Mouse (Mus musculus) T-helper 1 cell (primary cell): Measurements from ENCODE around the gene Rpgrip1.
"Not testable (repeated sequence)": the region's sequence is repeated elsewhere in the genome, so short reads cannot be mapped to it uniquely, and the experiment has no call there.

Source experiments
- in situ Hi-C: fragments of 300-600 bp; cut with MboI, MseI; formaldehyde crosslinking; loops from one replicate; pipeline ENCODE4 v1.15.1; 2025; ENCODE audit warnings: high pct_unique_total_duplicates

Gene Rpgrip1

DNA sequence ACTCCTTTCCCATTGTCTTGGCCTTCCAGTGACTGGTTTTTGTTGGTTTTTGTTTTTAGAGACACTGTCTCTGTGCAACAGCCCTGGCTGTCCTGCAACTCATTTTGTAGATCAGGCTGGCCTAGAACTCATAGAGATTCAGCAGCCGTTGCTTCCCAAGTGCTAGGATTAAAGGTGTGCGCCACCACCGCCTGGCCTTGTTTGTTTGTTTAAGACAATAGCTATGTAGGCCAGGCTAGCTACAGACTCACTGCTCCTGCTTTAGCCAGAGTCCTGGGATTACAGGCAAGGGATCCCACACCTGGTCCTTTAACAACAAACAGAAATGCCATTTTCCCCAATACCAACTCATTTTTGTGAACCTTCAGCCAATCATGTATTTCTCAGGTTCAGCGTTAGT lies at the start of gene Rpgrip1:
Gene Rpgrip1 (plus strand): TSS at position 359 of the 400 bp plus-strand sequence.
- in situ Hi-C loops: no loop called here

DNA sequence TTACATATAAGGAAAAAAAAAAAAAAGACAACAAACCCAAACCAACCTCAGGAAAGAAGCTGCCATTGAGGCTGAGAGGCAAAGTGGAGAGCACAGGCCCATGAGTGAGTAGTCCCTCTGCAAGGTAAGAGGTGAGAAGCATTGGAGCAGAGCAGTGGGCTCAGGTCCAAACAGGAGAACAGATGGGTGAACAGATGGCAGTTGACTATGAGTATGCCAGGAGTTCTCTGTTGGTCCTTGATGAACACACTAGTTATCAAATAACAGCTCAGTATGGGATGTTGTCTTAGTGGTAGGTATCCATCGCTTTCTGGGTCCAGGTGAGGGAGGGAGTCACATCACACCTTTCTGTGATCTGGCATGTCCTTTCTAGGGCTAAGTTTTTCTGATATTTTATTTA lies 49.7 kb upstream of the Rpgrip1 start:
- in situ Hi-C loops: no loop called here

DNA sequence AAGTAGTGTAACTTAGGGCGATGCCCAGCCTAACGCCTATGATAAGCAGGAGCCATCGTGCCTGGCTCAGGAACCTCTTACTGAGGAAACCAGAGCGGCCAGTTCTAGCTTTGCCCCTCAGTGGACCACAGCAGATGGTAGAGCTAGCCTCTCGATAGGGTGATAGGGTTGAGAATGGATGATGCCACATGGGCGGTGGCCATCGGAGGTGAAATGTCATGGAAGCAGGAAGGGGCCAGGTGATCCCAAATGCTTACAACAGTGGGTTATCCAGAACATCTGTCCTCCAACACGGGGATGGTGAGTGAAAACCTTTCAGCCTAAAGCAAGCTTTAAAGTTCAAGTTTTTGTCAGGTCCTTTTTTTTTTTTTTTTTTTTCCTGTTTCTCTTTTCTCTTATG lies 48.7 kb upstream of the Rpgrip1 start:
- in situ Hi-C loops: no loop called here

DNA sequence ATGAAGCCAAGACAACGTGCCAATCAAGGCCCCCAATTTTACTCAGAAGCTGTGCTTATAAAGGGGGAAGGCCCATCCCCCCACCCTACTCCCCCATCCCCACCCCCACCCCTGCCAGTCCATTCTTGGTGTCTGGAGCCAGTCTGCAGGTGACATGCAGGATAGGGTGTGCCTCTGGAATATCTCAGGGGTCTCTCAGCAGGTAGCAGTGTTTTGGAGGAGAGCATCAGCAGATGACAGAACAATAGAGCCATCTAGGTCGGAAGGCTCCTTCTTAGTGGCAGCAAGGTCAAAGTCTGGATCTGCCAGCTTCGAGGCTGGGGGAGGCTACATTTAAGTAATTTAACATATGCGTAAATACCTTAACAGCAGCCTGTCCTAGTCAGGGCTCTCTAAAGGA lies 44.4 kb upstream of the Rpgrip1 start:
- in situ Hi-C loops: no loop called here

DNA sequence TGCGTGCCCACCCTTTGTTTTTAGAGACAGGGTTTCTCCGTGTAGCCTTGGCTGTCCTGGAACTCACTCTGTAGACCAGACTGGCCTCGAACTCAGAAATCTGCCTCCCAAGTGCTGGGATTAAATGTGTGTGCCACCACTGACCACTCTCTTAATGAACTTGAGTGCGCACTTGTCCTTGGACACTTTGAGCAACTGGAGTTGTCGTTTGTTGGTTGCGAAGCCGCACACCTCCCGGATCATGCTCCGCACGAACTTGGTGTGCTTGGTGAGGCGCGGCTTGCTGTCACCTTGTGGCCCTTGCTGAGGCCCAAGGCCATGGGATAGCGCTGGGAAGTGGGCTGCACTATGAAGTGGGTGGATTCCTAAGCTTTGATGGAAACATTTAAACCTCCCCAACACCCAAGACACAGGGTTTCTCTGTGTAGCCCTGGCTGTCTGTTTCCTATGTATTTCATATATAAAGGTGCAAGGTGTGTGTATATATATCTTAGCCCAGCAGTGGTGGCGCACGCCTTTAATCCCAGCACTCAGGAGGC lies 38.8 kb upstream of the Rpgrip1 start:
- in situ Hi-C loops: no loop called here

DNA sequence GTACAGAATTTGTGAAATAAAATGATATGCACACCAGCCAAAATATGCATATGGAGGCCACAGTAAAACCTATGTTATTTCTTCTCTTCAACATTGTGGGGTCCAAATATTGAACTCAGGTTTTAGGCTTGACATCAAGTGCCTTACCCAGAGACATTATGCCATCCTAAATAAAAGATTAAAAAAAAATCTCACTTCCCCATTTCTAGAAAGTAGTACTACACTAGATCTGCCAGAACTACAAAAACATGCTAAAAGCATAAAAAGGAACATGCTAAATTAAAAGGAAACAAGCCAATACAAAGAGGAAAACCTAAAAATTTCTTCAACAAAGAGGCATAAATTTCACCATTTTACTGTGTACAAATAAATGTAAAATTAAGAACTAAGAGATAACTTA lies 27.4 kb upstream of the Rpgrip1 start:
- in situ Hi-C loops: loop anchor here (5.0 kb wide), 1 partner anchor 56 kb away; no protein-coding TSS in a partner anchor

DNA sequence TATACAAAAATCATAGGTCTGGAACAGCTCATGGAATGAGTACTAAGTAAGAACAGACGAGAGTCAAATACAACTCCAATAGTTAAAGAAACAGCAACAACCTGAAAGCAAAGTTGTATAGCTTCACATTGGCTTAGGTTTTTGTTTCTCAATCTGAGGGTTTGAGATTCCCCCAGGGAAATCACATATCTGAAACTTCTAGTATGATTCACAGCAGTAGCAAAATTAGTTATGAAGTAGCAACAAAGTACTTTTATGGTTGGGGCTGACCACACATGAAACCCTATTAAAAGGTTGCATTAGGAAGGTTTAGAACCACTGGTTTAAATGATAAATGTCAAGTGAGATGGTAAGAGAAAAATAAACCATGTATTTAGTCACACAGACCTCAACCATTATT lies 16.0 kb upstream of the Rpgrip1 start:
- in situ Hi-C loops: no loop called here

DNA sequence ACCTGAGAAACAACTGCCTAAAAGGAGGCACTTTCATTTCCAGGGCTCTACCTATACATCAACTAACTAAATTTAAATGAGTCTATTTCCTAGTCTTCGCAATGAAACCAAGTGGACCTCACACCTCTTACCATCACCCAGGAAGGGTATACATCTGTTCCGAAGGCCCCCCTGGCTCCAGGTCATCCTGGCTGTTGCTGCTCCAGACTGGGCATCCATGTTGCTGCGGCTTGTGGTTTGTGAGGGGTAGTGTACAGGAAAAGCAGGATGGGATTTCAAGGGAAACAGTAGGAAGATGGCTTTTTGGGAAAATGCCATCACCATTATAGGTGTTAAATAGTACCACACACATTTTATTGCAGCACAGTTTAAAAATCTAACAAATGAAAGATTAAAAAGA lies 13.3 kb upstream of the Rpgrip1 start:
- in situ Hi-C loops: not testable (repeated sequence)

DNA sequence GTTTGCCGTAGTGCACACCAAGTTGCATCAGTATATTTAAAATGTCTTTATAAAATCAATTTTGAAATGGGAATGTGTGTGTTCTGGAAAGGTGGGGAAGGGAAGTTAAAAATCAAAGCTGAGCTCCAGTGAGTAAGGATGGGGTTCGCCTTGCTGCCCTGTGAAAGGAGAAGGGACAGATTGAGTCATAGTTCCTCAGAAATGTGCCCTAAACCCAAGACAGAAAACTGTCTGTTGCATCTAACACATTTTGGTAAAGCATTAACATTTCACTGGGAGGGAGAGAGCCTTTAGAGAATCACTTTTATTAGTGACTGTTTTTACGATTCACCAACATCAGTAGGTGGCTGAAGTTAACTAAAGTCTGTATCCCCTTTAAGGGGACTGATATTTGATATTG lies 12.1 kb upstream of the Rpgrip1 start:
- in situ Hi-C loops: not testable (repeated sequence)

DNA sequence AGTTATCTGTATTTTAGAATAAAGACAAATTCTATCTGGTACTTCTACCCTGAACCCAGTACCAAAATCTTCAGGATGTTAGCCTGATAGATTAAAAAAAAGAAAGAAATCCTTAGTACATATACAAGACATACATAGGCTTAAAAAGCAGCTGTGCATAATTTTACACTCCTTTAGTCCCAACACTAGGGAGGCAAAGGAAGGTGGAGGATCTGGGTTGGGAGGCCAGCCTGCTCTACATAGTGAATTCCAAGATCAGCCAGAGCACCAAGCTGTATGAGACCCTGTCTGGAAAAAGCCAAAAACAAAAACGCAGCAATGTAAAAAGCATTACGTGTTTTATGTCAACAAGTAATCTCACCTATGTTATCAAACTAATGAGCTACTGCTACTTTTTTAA lies 10.9 kb upstream of the Rpgrip1 start:
- in situ Hi-C loops: no loop called here

DNA sequence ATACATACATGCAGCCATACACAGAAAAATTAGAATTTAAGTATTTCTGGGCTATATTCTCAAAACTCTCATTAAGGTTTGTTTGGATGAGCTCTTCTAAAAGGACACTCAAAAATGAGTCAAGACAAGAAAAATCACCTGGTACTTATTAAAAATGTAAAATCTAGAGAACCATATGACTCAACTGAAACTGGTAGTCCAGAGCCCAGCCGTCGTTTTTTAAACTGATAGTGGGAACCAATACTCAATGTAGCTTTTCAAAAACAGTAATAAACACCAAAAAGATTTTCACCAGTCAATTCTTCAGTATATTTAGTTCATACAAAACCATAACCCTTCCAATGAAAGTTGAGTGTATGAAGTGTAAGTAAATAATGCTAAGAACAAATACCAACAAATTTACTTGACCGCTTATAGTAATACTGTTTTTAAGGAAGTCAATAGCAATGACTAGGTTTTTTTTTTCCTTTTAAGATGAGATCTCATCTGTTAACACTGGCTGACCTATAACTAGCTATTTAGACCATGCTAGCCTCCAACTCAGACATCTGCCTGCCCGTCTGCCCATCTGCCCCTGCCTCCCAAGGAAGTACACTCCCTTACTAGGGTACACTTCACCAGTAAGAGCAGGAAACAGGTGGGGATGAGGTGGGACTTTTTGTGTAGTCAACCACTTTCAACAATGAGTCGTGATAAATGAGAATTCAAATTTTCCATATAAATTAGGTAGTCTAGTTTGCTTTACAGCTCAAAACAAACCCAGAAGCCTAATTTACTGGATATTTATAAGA lies 10.1 kb upstream of the Rpgrip1 start:
- in situ Hi-C loops: no loop called here

DNA sequence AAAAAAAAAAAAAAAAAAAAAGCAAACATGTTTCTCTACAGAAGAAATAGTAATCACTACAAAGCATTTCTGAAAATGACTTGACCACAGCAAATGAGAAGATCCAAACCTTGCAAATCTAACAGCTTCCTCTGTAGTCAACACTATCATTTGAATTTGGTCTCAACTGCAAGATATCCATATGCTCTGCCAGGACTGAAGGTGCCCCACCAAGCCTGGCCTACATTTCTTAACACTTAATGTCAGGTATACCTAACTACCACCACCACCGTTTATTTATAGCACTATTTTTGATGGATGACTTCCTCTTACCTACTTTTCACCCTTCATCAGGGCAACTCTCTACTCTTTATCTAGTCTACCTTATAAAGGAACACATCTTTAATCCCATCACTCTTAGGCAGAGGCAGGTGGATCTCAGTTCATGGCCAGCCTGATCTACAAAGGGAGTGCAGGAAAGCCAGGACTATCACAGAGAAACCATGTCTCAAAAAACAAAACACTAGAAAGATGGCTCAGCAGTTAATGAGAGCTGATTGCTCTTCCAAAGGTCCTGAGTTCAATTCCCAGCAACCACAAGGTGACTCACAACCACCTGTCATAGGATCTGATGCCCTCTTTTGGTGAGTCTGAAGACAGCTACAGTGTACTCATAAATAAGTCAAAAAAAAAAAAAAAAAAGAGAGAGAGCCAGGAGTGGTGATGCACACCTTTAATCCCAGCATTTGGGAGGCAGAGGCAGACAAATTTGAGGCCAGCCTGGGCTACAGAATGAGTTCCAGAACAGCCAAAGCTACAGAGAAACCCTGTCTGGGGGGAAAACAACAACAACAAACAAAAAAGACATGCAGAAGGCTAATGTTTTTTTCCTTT lies 9.0 kb upstream of the Rpgrip1 start:
- in situ Hi-C loops: no loop called here

DNA sequence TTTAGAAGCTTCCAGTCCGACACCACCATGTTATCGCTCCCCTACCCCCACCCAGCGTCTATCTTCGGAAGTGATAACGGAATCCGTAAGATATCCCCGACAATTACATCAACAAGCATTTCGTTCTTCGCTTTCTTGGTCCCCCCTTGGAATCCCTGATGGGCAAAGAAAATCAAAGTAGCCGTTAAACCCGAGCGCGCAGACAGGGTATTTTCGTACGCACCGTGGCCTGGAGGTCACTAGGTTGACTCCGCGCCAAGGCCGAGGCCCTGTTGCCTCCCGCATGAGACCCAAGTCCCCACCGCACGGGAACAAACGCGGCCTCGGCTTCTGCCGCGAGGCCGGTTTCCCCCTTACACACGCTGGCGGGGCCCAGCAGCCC lies 7.0 kb upstream of the Rpgrip1 start:
- in situ Hi-C loops: no loop called here

DNA sequence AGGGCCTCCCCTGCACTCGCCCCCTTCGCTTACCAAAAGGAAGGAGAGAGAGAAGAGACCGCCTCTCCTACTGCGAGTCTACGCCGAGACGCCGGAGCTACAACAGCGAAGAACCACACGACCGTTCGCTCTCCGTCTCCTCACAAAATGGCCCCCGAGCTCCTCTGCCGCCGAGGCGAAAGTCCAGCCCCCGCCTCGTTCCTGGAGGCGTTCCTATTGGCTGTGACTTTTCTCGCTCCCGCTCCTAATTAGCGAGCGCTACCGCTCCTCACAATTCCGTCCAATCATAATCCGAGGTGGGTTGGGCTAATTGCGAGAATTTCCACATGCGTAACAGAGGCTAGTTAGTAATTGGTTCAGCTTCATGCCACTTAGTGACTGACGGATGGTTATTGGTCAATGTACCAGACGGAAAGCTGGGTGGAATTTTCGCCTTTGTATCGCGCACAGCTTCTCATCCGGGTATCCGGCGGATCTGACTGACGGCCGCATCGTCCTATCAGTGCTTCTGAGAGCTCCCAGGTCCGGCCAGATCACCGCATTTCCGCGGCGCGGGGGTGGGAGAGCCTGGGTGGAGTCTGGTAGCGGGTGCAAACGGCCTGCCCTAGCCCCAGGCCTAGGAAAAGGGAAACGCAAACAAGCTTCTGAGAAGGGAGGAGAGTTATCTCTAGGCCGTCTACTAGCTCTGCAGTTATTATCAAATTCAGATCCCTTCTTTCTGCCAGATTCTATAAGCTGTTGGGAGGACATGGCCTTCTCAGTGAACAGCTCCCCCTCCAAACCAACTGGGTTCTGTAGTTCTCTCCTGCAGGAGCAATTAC lies 6.4 kb upstream of the Rpgrip1 start, which contains the start of gene Hnrnpc:
Gene Hnrnpc (minus strand): TSS at position 173 of the 821 bp plus-strand sequence.
- in situ Hi-C loops: no loop called here

DNA sequence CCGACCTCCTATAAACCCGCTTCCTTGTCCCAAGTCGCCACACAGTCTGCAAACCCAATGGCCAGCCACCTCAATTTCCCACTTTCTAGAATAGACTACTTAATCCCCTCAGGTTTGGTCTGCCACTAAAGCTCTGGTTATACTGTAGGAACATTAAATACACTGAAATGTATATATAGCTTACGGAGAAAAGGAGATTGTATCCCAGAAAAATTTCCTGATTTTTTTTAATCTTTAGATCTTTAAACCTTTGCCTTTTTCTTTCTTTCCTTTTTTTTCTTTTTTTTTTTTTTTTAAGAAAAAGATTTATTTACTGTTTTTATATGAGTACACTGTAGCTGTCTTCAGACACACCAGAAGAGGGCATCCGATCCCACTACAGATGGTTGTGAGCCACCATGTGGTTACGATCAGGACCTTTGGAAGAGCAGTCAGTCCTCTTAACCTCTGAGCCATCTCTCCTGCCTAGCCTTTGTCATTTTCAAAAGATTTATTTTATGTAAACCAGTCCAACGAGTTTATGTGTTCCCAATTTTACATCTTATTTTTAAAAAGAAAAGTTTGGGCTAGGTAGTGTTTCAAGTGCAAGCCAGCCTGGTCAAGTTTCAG lies 5.7 kb upstream of the Rpgrip1 start:
- in situ Hi-C loops: no loop called here

DNA sequence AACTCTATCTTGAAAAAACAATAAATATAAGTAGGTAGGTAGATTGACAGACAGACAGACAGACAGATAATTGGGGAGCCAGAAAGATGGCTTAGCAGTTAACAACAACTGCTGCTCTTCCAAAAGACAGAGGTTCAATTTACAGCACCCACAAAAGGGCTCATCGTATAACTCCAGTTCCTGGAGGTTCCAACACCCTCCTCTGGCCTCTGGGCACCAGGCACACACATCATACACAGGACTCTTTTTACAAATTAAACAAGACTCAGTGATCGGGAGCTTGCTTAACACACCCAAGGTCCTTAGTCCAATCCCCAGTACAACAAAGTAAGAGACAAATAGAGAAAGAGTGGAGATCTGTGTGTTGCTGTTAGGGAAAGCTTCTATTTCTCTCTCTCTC lies 5.2 kb upstream of the Rpgrip1 start:
- in situ Hi-C loops: no loop called here

DNA sequence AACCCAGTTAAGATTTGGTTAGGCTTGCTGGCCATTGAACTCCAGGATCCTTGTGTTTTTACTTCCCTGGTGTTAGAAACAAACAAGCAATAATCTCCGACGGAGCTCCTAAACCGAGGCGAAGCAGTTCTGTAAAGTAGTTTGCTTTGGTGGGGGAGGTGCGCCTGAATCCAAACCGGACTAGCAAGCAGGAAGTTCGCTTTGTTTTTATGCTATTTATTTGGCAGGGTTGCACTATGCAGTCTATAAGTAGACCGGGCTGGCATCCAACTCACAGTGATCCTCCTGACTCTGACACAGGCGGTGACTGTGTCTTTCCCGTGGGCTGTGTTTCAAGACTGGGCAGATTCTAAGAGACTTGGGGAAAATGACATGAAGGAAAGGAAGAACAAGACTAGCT lies 3.8 kb upstream of the Rpgrip1 start:
- in situ Hi-C loops: no loop called here

DNA sequence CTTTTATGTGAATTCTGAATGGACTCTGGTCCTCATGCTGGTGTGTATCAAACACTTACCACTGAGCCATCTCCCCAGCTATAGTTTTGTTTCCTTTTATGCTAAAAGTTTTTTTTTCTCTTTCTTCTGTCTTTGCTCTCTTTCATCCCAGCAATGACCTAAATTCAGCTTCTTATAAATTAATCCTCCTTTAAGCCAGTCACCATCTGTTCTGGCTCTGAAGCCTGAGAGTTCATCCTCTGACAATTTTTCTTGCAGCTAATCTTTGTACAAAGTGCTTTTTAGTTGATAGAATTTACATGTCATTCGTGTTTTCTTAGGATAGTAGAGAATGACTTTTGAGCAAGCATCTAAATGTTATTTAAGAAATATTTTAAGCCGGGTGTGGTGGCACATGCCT lies 2.5 kb upstream of the Rpgrip1 start:
- in situ Hi-C loops: no loop called here

DNA sequence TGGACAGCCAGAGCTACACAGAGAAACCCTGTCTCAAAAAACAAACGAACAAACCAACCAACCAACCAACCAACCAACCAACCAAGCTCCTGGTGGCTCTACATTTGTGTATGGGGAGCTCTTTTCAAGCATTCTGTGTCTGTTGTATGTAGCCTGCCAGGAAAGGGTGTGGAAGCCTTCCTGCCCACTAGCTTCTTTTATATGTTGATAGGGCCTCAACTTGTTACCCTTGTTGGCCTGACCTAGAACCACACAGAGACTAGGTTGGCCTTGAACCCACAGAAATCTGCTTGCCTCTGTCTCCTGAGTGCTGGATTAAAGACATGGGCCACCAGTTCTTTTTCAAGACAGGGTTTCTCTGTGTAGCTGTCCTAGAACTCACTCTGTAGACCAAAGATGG lies 3.6 kb downstream of the Rpgrip1 start:
- in situ Hi-C loops: no loop called here

DNA sequence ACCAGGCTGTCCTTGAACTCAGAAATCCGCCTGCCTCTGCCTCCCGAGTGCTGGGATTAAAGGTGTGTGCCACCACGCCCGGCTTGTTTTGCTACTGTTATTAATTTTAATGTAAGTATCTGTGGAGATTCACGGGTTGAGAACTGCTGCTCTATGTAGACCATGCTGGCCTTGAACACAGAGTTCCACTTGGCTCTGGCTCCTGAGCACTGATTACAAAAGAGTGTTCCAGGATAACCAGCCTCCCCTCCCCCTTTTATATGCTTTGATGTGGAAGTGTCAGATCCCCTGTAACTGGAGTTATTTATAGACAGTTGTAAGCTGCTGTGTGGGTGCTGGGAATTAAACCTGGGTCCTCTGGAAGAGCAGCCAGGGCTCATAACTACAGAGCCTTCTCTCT lies 6.7 kb downstream of the Rpgrip1 start:
- in situ Hi-C loops: no loop called here

DNA sequence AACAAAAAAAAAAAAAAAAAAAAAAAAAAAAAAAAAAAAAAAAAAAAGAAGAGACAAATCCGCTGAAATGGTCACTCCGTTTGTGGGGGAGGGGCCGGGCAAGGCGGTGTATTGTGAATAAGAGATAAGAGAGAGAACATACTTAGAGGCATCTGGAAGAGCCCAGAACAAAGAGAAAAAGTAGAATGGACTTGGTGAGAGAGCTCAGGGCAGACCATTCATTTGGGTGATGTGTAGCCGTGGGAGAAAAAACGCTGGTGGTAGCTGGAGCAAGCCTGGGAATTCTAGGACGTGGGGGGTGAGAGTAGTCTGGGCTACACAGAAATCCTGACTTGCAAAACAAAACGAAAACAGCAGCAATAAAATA lies 7.9 kb downstream of the Rpgrip1 start:
- in situ Hi-C loops: no loop called here
